Mouse (Mus musculus) lung, adult 2 months (tissue): ENCODE measurements around the gene Pitpnm3.

Experiments
- CTCF ChIP-seq: fragments of 200-500 bp; IDR thresholded peaks from 2 replicates; pipeline ENCODE4 v1.5.1; 2011; ENCODE audit warnings: mild to moderate bottlenecking, low read length, control low read depth; ENCODE audit not compliant: insufficient read depth
- POLR2A ChIP-seq: fragments of 200-500 bp; IDR thresholded peaks from 2 replicates; pipeline ENCODE4 v1.6.1; 2011; ENCODE audit warnings: low read depth, mild to moderate bottlenecking, control low read depth, low read length, borderline replicate concordance; ENCODE audit errors: extremely low read depth

- TF ChIP-seq POLR2A (no peak), CTCF (no peak)
Observed at GRCm38 (mm10) chr11:72123531-72123930, 12.0 kb downstream of the Pitpnm3 start.
